Mouse (Mus musculus) cerebellum, adult (tissue): Measurements from ENCODE around the gene Chmp2a.

Experiments
- ATAC-seq: cut with Nextera tagmentation; 2 replicates; pipeline ENCODE4 v1.9.2; 2017; ENCODE audit warnings: mild to moderate bottlenecking, moderate library complexity, mixed read lengths; ENCODE audit not compliant: insufficient number of reproducible peaks, low FRiP score, low TSS enrichment

Chmp2a gene

GRCm38 (mm10) chr7:13036806-13037205 is 2.2 kb upstream of the Chmp2a start:
- ATAC-seq, result no peak

- no peak for ATAC-seq
Measured at GRCm38 (mm10) chr7:13035211-13035855, 726 bp upstream of the Chmp2a start.

- ATAC-seq, result no peak
Measured at GRCm38 (mm10) chr7:13033451-13034147, 1.0 kb downstream of the Chmp2a start.

- ATAC-seq, result no peak
Measured at GRCm38 (mm10) chr7:13032541-13032940, 2.1 kb downstream of the Chmp2a start.

- no peak for ATAC-seq
Measured at GRCm38 (mm10) chr7:13031983-13032382, 2.6 kb downstream of the Chmp2a start.

- no peak for ATAC-seq
Measured at GRCm38 (mm10) chr7:13031069-13031468, 3.5 kb downstream of the Chmp2a start.

- no peak for ATAC-seq
Measured at GRCm38 (mm10) chr7:13028986-13029385, 5.6 kb downstream of the Chmp2a start.

- ATAC-seq, result no peak
Measured at GRCm38 (mm10) chr7:13025511-13026112, 9.0 kb downstream of the Chmp2a start.

- ATAC-seq, result peak; percentile 28
Measured at GRCm38 (mm10) chr7:13024805-13025204, 9.8 kb downstream of the Chmp2a start.

- peak; percentile 85 for ATAC-seq
Measured at GRCm38 (mm10) chr7:13023928-13024731, 10.5 kb downstream of the Chmp2a start.

GRCm38 (mm10) chr7:13022773-13023535 is 11.7 kb downstream of the Chmp2a start:
- ATAC-seq, result 0 out of 2 replicates have a peak, but pooled peaks have one; percentile 4

GRCm38 (mm10) chr7:13015217-13015616 is 19.4 kb downstream of the Chmp2a start:
- no peak for ATAC-seq

GRCm38 (mm10) chr7:13014275-13014839 is 20.2 kb downstream of the Chmp2a start:
- ATAC-seq, result no peak

- no peak for ATAC-seq
Measured at GRCm38 (mm10) chr7:13013671-13014070, 20.9 kb downstream of the Chmp2a start.

- no peak for ATAC-seq
Measured at GRCm38 (mm10) chr7:13010005-13010908, 24.4 kb downstream of the Chmp2a start, which contains the start of gene Zbtb45. Gene Zbtb45 (minus strand): TSS chr7:13010034.

- peak; percentile 89 for ATAC-seq
Measured at GRCm38 (mm10) chr7:13009143-13010004, 25.2 kb downstream of the Chmp2a start.

- no peak for ATAC-seq
Measured at GRCm38 (mm10) chr7:13007341-13008092, 27.1 kb downstream of the Chmp2a start.
